Mouse (Mus musculus) thymus, postnatal 14 days (tissue): Measurements from ENCODE around the gene Gm2056.
"Not testable (repeated sequence)": the region's sequence is repeated elsewhere in the genome, so short reads cannot be mapped to it uniquely, and the experiment has no call there.

Experiments used
- DNase-seq: peaks from one replicate; pipeline ENCODE4 v3.0.0; 2021

Gm2056 gene

DNA sequence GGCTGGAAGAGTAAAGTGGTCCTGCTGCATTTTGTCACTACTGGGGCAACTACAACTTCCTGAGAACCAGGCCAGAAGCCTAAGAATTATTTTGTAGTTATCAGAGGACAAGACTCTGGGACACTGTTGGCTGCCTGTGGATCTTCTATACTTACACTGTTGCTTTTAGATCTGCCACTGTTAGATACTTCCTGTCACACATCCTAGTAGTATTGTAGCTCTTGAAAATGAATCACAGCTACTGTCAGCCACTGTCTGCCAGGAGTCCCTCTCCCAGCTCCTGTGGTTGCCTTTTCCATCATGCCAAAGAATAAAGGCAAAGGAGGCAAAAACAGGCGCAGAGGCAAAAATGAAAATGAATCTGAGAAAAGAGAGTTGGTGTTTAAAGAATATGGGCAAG, at the start of gene Gm2056:
TSS of gene Gm2056 (plus strand) at position 301 of the 400 bp plus-strand sequence.
- not testable (repeated sequence) for DNase-seq

GRCm38 (mm10) chr12:87984000-87984399, 42.8 kb upstream of the Gm2056 start:
- not testable (repeated sequence) for DNase-seq

DNA sequence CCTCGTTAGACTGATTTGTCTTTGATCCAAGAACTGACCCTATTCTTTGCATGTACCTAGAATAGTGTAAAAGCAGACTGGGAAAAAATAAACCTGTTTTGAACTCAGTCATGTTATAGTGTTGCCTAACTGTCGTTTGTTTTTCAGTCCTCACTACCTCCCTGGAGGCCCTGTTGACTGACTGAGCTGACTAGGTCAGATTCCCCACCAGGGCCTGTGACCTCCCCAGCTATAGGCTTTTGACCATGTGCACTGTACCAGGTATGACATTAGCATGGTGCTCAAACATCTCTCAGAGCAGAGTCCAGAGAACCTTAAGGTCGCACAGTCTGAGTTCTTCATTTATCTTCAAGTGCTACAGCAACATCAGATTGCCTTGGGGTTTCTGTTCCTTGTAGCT, 22.7 kb upstream of the Gm2056 start:
- DNase-seq, result not testable (repeated sequence)

DNA sequence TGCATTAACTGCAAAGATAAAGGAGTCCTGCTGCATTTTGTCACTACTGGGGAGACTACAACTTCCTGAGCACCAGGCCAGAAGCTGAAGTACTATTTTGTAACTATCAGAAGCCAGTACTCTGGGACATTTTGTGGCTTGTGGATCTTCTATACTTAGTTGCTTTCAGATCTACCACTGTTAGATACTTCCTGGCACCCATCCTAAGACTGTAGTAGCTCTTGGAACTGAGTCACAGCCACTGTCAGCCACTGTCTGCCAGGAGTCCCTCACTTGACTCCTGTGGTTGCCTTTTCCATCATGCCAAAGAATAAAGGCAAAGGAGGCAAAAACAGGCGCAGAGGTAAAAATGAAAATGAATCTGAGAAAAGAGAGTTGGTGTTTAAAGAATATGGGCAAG, 15.3 kb upstream of the Gm2056 start, which contains the start of gene Gm2075:
TSS of gene Gm2075 (plus strand) at position 301 of the 400 bp plus-strand sequence.
- not testable (repeated sequence) for DNase-seq

DNA sequence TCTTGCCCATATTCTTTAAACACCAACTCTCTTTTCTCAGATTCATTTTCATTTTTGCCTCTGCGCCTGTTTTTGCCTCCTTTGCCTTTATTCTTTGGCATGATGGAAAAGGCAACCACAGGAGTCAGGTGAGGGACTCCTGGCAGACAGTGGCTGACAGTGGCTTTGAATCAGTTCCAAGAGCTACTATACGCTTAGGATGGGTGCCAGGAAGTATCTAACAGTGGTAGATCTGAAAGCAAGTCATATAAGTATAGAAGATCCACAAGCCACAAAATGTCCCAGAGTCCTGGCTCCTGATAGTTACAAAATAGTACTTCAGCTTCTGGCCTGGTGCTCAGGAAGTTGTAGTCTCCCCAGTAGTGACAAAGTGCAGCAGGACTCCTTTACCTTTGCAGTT, 8.1 kb upstream of the Gm2056 start, which contains the start of gene Gm6803:
TSS of gene Gm6803 (minus strand) at position 101 of the 400 bp plus-strand sequence.
- not testable (repeated sequence) for DNase-seq

DNA sequence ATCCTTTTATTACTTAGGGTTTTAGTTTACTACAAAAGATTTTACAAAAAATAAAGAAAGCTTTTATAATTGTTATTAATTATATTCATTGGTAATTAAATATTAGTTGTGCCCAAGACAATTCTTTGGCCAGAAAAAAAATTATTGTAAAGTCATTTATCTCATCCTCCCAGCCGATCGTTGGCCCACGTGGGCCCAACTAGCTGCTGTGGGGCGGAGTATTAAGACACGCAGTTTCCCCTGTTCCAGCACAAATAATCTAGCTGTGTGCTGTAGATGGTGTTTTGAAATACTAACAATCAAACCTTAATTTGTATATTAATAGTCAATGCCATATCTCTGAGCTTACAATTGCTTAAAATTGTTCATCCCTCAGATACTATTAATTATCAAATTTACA, 5.4 kb downstream of the Gm2056 start:
- DNase-seq, result not testable (repeated sequence)

GRCm38 (mm10) chr12:88039062-88039461, 12.3 kb downstream of the Gm2056 start:
- DNase-seq, result not testable (repeated sequence)

DNA sequence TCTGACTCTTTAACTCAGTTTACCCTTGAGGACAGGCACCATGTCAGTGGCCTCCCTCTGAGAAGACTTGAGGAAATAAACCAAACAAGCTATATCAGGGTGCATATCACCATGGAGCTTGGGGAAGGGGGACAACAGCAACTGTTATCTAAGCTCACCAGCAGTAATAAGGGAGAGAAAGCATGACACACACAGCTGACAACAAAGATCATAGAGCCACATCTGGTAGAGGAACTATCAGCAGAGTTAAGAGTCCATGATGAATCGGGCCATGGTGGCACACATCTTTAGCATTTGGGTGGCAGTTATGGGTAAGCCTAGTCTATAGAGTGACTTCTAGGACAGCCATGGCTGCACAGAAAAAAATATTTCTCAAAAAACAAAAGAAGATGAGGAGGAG, 12.9 kb downstream of the Gm2056 start:
- not testable (repeated sequence) for DNase-seq

- not testable (repeated sequence) for DNase-seq
These were observed 18.4 kb downstream of the Gm2056 start for GRCm38 (mm10) chr12:88045226-88045625.
